Mouse (Mus musculus) Muller cell, postnatal 12 days (primary cell): ENCODE data around the gene Mapk6.
"Not testable (repeated sequence)": the region's sequence is repeated elsewhere in the genome, so short reads cannot be mapped to it uniquely, and the experiment has no call there.

Source experiments
- DNase-seq: peaks from one replicate; pipeline ENCODE4 v3.0.0-alpha.2; 2015; ENCODE audit errors: inconsistent ontology term

Mapk6 gene

DNA sequence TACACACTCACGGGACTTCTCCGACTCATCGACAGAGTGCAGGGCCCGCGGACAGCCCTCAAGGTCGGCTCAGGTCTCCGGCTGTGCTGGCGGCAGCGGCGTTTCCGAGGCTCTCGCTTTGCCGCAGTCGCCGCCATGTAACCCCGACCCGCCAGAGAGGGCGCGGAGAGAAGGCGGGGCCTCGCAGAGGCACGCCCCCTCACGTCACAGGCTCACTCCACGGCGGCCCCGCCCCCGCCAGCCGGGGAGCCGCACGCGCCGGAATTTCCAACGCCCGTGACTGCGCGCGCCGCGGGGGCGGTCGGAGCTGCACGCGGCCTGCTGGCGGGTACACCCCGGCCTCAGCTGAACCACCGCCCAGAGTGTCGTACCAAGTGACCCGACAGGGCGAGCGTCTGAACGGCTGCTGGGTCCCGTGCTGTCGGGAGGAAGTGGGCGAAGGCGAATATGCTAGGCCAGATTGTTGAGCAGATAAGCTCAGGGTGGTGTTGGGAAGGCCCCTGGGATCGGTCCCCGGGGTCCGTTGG is at the start of gene Mapk6:
Mapk6 (minus strand) TSS at position 154 of the 527 bp plus-strand sequence.
- DNase-seq = peak; percentile 99

- DNase-seq = no peak
Measured at GRCm38 (mm10) chr9:75455684-75456083, 45.9 kb upstream of the Mapk6 start.

DNA sequence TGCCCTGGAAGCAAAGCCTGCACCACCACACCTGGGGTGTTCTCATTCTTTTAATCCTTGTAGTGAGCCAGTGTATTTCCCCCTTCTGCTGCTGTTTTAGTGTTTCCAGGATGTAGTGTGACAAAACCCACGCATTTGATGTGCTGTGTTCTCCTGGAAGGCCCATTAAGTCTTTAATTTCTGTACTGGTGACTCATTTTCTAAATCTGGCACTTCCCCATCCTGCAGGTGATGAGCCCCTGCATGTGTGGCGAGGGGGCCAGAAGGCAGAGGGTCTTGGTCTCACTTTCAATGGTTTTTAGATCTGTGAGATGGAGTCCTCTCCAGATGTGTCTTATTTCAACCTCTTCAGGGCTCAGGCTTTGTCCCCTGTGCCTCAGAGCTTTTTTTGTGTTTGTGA is 44.2 kb upstream of the Mapk6 start:
- no peak for DNase-seq

- DNase-seq = no peak
Measured at GRCm38 (mm10) chr9:75448021-75448420, 38.2 kb upstream of the Mapk6 start.

DNA sequence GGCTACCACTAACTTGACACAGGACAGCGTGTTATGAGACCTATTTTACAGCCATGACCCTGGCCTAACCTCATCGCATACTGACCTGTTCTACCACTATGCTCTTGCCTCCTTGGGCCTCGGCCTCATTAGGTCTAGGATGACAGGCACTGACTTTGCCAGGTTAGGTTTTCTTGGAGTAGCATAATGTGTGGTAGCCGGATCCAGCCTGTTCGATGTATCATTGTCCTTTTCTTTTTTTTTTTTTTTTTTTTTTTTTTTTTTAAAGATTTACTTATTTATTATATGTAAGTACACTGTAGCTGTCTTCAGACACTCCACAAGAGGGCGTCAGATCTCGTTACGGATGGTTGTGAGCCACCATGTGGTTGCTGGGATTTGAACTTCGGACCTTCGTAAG is 36.8 kb upstream of the Mapk6 start:
- DNase-seq = not testable (repeated sequence)

- no peak for DNase-seq
Measured at GRCm38 (mm10) chr9:75444981-75445380, 35.2 kb upstream of the Mapk6 start.

GRCm38 (mm10) chr9:75441691-75442131 is 31.9 kb upstream of the Mapk6 start:
- DNase-seq = peak; percentile 83

DNA sequence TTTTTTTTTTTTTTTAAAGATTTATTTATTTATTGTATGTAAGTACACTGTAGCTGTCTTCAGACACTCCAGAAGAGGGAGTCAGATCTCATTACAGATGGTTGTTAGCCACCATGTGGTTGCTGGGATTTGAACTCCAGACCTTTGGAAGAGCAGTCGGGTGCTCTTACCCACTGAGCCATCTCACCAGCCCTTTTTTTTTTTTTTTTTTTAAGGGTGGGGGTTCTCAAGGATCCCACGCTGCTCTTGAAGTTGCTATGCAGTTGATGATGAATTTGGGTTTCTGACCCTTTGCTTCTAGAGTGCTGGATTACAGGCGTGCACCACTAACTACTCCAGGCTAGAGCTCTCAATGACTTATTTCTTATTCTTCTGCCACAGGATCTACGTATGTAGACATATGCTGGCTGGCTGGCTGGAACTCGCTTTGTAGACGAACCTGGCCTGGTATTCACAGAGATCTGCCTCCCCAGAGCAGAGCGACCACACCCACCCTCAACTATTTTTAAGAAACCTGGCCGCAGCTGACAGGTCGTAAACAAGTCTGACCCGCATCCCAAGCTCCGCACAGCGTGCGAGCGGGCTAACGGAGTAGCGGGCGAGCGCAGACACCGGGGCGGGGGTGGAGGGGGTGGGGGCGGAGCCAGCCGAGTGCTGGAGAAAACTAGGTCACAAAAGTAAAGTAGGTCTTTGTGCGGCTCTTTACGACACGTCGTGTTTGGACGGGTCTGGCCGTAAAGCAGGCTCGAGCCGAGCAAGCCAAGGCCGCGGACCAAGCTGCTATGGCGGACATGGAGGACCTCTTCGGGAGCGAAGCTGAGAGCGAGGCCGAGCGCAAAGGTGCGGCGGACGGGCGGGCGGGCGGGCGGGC is 31.2 kb upstream of the Mapk6 start, which contains the start of gene Leo1:
Leo1 (plus strand) TSS at position 729 of the 871 bp plus-strand sequence.
- peak; percentile 87 for DNase-seq

DNA sequence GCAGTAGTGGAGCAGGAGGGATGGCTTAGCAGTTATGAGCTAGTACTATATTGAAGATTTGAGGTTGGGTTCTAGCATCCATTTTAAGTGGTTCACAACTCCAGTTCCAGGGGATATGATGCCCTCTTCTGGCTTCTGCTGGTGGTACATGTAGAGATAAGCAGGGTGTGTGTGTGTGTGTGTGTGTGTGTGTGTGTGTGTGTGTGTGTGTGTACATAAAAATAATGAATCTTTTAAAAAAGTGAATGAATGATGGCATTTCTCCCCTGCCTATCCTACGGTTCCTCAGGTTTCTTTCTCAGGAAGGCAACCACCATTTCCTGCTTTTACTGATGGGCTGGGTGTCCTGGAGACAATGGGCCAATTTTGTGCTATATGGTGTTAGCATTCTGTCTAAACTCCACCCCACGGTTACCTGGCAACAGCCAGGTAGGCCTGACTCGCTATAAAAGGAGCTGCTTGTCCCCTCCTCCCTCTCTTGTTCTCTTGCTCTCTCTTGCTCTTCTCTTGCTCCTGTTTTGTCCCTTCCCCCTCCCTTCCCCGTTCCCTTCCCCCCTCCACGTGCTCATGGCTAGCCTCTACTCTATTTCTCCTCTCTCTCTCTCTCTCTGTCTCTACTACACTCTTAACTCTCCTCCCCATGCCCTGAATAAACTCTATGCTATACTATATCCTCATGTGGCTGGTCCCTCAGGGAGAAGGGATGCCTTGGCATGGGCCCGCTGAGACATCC is 28.0 kb upstream of the Mapk6 start:
- no peak for DNase-seq

DNA sequence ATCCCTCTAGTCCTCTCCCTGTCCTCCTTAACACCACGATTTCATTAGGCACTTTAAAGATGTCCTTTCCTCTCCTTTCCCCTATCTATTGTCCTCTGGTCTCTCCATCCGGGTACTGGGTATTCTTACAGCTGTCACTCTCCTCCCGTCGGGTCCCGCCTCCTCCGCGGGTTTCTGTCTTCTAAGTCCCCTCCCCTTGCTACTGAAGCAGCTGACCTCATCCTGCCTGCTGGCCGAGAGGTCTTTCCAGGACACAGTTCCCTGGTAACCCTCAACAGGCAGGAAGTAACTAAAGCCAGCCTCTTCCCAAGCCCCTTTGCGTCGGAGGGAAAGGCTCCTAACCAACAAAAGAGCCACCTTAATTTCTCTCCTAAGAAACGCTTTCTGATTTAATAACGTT is 26.1 kb upstream of the Mapk6 start:
- DNase-seq = peak; percentile 98

- no peak for DNase-seq
Measured at GRCm38 (mm10) chr9:75435291-75435690, 25.5 kb upstream of the Mapk6 start.

GRCm38 (mm10) chr9:75434872-75435271 is 25.1 kb upstream of the Mapk6 start:
- DNase-seq = no peak

- peak; percentile 70 for DNase-seq
Measured at GRCm38 (mm10) chr9:75434172-75434793, 24.5 kb upstream of the Mapk6 start.

DNA sequence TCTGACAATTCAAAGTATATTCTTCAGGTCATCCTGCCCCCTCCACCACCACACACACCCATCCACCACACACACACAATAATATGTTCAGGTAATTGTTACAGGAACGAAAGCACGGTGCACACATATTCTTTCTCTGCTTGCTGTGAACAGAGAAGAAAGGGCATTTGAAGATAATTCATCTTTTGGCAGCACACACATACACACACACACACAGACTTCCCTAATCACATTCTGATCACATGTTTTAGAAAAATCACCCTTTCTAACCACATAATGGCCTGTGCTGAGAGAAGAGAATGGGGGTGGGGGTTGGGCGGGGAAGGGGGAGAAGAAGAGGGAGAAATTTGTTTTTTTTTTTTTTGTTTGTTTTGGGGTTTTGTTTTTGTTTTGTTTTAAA is 22.9 kb upstream of the Mapk6 start:
- no peak for DNase-seq

GRCm38 (mm10) chr9:75430822-75431621 is 21.2 kb upstream of the Mapk6 start:
- peak; percentile 52 for DNase-seq

GRCm38 (mm10) chr9:75429657-75430056 is 19.9 kb upstream of the Mapk6 start:
- DNase-seq = no peak

DNA sequence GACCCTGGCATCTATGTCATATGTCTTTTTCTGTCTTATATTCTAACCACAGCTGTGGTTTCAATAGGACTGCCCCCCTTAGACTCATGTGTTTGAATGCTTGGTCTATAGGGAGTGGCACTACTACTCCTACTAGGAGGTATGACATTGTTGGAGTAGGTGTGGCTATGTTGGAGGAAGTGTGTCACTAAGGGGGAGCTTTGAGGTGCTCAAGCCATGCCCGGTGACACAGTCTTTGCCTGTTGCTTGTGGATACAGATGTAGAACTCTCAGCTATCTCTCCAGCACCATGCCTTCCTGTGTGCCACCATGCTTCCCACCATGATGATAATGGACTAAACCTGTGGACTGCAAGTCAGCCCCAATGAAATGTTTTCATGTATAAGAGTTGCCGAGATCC is 19.2 kb upstream of the Mapk6 start:
- no peak for DNase-seq

DNA sequence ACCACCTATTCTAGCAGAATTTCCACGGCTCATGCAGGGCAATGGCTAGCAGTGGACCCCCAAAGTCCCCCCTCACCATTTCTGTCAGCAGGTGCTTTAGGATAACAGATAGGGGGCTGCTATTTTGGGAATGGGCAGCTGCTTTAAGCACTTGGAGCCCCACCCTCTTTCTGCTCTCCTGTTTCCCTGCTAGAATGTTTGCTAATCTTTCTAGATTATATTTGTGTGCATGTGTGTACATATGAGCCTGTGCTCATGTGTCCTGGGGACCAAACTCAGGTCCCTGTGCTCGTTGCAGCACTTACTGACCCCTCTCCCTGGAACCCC is 18.4 kb upstream of the Mapk6 start:
- no peak for DNase-seq

DNA sequence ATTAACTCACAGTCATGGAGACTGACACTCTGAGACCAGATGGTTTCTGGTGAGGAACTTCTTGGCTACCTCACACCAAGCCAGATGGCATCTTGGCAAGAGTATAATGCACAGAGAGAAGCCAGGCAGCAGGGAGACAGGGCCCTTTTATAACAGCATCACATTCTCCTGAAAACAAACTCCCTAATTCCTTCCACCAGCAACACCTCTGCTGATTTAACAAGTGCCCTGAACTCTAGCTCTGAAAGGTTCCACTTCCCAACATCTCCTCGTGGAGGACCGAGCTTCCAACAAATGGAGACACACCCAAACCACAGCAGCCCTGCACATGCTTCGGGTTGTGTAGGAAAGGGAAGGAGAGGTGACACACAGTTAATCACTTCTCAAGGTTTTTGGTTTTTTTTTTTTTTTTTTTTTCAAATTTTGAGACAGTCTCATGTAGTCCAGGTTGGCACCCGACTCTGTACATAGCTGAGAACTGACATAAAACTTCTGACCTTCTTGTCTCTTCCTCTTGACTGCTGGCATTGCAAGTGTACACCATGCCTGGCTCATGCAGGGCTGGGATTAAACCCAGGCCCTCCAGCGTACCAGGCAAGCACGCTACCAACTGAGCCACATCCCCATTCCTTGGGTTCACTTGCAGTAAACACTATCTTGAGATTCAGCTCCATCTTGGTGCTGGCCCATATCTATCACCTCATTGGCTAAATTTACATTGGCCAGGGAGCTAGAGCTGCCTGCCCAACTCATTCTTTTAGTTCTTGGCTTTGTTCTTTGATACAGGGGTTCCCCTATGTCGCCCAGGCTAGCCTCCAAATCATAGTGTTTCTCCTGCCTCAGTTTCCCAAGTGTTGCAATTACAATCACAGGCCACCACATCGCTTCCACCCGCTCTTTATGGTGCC is 17.8 kb upstream of the Mapk6 start:
- DNase-seq = peak; percentile 62

GRCm38 (mm10) chr9:75425796-75426391 is 16.1 kb upstream of the Mapk6 start:
- DNase-seq = no peak
